Mouse (Mus musculus): ENCODE measurements at regions not wholly inside any gene's neighbourhood (a gene's known extent, or its start where the extent isn't known, plus 50 kb on each side); places are given as distances from the start of the nearest gene placed in this dataset.

DNA sequence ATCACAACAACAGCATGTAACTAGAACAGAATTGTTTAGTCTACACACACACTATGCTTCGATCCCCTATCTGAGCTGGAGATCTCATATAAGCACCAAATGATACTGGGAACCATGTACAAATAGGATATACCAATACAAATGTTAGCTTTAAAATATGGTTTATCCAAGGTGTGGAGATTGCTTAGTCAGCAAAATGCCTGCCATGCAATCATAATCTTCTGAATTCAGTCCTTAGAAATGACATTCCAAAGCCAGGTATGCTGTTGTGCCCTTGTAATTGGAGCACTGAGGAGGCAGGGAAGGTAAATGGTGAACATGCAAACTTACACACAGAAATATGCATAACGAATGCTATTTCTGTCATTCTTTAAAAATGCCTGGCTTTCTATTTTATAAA, 54.0 kb upstream of the Thsd7b start:
- CTCF ChIA-PET = no interaction called here

DNA sequence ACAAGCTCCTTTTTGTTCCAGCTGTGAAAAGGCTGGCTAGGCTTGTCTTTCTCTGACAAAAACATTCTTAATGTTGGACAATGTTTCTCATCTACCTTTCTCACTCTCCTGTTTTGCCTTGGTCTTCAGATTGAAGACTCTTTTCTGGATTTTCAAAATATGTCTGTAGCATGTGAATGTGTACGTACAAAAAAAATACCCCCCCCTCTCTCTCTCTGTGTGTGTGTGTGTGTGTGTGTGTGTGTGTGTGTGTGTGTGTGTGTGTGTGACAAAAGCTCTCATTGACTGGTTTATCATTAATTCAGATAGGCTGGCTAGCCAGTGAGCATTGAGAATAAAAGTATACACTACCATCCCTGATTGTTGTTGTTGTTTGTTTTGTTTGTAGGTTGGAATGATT, 64.3 kb upstream of the Thsd7b start:
- CTCF ChIA-PET = no interaction called here

DNA sequence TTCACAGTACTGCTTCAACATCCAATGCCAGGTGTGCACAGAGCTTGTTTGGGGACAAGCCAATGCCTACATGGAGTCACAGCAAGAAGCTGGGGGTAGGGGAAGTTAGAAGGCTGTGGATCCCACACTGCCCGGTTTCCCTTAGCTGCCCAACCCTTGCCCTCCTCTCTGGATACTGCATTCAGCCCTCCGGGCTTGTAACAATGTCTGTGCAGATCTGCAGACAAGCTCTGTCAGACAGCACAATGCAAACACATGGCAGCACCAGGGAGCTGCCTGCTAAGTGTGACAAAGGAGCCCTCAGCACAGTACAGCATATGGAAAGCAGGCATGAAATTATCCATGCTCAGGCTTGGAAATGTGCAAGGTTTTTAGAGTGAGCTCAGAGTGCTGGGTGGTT, 64.7 kb upstream of the Thsd7b start:
- CTCF ChIA-PET = no interaction called here

DNA sequence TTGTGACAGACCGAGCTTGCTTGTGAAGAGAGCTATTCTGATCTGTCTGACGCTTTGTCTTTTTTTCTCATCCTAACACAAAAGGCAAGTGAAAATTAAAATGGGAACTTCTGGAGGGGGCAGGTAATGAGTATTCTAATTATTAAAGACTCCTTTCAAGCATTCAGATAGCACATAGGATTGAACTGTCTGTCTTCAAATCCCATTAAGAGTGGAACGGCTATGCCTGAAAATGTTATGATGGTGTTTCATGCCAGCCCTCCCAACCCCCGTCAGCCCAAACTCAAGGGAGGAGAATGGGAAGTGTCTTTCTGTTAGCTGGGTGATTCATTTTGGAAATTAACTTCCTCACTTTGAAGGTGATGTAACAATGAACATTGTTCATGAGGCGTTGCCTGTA, 65.4 kb upstream of the Thsd7b start:
- CTCF ChIA-PET = no interaction called here

DNA sequence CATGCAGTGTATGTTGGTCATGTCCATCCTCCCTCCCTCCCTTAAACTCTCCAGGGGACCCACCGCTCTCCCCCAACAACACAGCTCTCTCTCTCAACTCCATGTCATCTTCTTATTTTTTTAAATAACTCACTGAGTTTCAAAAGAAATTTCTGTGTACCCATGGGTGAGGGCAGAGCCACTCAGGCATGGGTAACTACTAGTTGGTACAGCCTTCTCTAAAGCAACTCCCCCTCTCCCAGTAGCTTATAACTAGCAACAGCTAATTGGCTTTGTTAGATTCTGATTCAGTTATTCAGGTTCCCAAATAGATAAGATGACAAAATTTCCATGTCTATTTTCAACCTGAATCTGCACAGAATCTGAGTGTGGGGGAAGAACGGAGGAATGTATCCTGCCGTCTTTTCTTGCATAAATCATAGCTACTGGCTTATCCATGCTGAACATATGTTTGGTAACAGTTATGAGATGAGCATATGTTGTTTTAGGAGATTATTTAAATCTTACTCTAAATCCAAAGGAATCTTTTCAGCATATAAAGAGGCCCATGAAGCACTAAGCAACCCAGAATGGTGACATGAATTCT, 92.8 kb upstream of the Thsd7b start:
- CTCF ChIA-PET = no interaction called here

DNA sequence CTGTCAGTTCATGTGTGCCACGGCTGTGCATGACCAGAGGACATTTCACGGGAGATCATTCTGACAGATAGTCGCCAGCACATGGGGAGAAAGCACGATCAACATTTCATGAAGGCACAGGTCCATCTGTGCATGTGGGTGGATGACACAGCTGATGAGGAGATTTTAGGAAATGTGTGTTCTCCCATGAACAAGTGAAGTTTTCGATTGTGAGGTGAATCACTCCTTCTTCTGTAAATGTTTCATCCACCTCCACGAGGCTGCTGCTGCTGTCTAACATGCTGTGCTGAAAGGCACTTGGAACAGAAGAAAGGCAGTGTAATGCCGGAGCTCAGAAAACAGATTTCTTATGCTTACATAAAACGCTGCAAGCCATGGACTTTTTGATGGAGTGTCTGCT, 103.2 kb upstream of the Thsd7b start:
- CTCF ChIA-PET = no interaction called here

DNA sequence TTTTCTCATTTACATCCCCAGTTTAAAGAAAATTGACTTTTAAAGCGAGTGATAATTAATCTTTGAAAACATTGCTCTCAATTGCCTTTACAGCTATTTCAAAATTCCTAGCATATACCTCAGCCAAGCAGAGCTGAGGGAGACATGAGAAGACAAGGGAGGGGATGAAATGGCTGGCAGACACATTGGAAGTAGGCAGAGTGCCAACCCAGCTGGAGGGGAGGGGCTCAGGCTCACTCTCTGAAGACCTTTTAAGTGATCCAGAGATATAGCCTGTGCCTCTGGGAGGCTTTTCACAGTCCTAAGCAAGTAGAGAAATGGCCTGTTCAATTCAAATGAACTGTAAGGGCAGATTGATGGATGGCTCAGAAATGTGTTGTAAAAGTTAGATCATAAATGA, 122.5 kb upstream of the Thsd7b start:
- CTCF ChIA-PET = no interaction called here

DNA sequence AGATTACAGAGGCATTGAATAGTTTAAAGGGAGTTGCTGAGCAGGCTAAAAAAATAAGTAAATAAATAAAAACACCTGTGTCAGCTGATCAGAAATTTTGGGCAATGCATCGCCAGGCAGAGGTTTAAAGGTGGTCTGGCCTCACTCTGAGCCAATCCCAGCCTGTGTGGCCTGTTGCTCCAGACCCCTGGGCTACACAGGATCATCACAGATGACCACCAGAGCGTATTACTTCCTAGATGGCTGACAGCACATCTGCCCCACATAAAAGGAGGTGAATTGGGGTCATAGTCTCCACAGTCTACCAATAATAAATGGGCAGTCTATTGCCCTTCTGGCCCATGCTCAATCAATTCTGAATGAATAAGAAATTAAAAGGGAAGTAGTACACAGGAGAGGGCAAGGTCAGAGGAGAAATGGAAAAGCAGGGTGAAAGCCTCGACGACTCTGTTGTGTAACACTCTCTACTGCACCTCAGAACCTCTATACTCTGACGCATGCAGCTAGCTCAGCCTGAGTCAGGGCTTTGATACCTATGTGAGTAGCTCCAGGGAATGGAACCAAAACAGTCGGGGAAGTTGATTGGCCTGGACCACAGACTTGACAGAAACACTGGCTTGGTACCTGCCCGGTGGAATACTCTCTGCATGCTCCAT, 124.2 kb upstream of the Thsd7b start:
- CTCF ChIA-PET = no interaction called here

DNA sequence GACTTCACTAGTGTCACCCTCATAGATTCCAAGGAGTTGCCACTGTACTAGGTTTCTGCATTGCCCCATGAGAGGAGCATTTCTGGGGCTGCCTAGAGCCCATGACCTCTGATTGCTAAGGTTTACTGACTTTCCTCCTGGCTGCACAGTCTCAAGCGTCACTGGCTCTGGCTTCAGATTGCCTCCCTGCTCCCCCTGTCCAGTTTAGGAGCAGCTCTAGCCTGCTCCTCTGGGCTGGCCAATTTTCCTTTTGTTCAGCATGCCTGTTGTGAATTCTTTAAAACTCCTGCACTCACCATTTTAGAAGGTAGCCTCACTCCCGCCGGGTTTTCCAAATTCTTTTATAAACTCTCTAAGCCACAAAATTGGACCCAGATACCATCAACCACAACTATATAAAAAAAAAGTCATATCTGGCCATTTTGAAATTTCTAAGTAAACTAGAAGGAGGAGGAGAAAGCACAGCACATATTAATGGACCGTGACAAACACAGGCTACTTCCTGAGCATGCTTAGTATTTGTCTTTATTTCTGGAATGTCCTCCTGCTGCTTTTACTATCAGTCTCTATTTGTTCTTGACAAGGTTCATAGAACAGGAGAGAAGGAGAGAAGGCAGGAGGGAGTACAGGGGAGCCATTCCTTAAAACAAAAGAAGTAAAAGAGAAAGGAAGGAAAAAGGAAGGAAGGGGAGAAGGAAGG, 126.6 kb upstream of the Thsd7b start:
- CTCF ChIA-PET = no interaction called here

DNA sequence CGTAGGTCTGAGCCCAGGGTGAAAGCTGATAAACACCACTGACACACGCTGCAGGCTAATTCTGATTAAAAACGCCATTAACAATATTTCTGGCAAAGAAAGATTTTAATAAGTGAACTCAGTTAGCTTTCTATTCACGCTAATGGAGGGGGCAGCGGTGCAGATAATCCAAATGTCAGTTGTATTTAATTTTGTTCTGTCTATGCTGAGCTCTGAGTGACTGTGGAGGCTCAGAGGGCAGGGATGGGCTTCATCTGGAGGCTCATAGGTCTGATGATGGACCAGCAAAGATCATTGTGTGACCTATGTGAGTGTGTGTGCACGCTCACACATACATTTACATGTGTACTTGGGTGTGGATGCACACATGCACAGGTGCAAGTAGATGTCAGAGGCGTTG, 134.3 kb upstream of the Thsd7b start:
- CTCF ChIA-PET = no interaction called here

DNA sequence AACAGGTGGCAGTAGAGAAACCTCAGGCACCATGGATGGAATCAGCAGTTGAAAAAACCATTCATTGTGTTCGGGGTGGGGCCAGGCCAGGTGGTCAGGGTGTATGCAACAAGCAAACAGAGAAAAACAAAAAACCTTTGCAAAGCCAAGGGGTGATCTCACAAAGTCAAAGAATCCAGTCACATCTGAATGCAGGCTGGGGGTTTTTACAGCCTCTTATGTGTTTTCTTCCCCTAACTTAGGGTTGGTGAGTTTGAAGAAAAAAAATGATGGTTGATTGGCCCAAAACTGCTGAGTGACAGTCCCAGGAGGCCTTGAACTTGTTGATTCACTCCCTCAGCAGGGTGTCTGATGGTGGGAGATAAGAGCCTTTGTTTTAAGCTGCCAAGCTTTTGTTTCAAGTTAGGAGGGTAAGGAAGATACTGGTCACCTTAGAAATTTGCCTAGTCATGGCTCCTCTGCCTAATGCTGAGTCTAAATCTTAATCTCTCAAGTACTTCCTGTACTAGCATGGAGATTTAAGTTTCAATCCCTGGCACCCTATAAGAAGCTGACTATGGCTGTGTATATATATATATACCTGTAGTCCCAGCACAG, 166.0 kb upstream of the Thsd7b start:
- CTCF ChIA-PET = no interaction called here

DNA sequence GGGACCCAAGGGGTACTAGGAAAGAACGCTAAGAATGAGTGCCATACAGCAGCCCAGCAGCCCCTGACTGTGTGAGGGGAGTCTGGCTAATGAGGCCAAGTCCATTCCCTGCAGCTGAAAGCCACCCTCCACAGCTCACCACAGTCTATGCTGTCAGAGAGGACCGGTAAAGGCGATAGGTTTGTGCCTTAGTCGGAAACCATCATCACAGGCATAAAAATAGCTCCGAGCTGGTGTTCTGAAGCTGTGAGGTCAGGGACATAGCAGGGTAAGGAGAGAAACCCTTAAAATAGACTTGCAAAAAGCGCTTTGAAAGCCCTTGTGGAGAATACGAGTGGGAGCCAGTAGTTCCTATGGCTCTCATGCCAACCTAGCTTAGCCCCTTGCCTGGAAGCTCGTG, 172.1 kb upstream of the Thsd7b start:
- CTCF ChIA-PET = no interaction called here

DNA sequence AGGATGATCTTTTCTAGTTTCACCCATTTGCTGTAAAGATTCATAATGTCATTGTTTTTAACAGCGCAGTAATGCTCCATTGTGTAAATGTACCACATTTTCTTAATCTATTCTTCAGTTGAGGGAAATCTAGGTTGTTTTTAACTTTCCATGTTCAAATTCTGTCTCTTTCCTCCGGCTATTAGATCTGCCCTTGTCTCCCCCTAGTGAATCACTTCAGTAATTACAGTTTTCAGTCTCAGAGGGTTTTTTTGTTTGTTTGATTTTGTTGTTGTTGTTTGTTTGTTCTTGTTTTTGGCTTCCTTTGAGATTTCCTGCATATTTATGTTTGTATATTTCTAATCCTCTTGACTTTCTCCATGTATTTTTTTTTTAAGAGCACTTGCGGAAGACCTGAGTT, 194.8 kb upstream of the Thsd7b start:
- CTCF ChIA-PET = no interaction called here

DNA sequence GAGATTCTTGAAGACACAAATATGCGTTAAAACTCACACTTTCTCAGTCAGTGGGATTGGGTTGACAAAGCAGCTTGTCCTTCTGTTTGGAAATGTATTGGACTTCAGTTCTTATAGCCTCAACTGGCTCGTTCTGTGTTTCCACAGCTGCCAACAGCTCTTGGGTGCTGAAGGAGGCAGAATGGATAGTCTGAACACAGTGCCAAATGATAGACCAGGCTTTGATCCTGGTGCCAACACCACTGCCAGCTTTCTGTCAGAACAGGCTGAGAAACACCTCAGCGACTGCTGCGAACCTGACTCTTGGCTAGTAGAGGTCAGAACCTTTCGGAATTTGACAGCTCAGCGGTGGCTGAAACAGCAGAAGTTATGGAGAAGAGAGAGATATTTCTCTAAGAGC, 215.9 kb upstream of the Thsd7b start:
- CTCF ChIA-PET = no interaction called here

DNA sequence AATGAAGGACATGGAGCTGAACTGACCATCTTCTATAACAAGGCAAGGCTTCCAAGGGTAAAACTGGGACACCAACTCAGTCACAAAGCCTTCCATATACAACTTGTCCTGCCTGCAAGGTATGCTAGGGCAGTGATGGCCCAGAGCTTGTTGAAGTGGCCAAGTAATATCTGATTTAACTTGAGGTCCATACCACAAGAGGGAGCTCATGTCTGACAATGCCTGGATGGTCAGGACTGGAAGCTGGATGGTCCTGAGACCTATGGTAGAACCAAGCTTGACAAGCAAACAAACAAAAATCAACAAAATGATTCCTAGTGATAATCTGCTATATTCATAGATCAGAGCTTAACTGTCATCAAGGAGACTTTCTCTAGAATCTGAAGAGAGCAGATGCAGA, 217.8 kb upstream of the Thsd7b start:
- CTCF ChIA-PET = interaction anchor here (0.7 kb wide), 1 partner anchor 463 kb away, joined by 3 read pairs; the partner anchor contains the start of gene Cxcr4

DNA sequence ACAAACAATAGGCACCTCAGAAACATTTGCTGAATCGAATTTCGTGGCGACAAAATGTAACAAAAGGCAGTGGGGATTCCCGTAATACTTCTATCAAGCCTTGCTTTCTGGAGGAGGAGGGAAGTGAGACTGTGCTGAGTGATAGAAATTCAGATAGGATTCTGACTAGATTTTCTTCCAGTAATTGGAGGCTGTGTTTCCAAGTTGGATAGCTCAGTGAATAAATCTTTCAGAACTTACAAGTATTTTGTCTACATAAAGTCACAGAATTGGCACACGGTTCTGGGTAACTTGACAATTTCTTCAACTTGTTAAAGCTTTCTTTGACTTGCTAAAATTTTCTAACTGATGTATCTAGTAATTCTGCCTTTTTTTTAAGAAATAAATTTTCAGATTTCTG, 239.4 kb upstream of the Thsd7b start:
- CTCF ChIA-PET = no interaction called here

DNA sequence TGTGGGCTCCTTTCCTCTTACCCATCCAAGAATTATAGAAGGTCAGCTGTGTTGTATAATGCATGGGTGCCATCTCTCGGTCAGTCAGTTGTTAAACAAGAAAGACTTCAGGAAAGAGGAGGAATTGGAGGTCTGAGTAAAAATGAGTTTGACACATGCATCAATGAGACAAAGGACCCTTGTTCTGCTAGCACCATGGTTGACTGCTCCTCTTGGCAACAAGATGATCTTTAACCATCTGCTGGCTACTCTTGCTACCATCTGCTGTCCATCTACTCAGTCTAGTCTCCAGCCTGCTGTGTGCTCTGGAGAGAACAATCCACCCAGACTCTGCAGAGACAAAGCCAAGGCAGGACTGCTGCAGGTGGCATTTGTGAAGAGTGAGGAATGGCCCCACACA, 267.2 kb upstream of the Thsd7b start:
- CTCF ChIA-PET = no interaction called here

DNA sequence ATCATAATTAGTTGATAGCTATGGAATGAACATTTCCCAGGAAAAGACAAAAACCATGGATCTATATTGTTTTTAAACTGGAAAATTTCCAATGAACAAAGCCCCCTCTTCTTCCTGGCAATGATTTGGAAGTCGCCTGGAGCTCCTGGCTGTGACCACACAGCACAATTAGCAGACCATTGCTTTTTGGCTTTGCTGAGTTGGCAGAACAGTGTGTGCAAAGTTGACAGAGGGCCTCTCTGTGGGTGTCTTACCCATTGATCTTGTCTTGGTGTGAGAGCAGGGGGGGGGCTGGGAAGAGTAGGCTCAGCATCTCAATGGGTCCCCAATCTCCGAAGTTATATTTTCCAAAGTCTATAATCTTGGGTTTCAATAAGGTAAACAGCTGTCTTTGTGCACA, 270.8 kb upstream of the Thsd7b start:
- CTCF ChIA-PET = no interaction called here

DNA sequence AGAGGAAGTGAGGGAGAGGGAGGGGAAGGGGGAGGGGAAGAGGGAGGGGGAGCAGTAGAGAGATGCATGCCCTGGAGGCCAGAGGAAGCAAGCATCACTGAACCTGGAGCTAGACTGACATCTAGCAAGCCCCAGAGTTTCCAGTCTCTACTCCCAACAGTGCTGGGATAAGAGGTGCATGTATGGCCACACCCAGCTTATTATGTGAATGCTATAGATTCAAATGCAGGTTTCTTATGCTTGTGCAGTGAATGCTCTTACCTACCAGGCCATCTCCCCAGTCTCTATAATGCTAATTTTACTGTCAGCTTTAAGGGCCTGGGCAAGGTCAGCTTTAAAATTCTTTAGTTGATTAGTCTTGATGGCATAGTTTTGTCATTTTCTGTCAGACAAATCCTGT, 271.3 kb upstream of the Thsd7b start:
- CTCF ChIA-PET = no interaction called here

DNA sequence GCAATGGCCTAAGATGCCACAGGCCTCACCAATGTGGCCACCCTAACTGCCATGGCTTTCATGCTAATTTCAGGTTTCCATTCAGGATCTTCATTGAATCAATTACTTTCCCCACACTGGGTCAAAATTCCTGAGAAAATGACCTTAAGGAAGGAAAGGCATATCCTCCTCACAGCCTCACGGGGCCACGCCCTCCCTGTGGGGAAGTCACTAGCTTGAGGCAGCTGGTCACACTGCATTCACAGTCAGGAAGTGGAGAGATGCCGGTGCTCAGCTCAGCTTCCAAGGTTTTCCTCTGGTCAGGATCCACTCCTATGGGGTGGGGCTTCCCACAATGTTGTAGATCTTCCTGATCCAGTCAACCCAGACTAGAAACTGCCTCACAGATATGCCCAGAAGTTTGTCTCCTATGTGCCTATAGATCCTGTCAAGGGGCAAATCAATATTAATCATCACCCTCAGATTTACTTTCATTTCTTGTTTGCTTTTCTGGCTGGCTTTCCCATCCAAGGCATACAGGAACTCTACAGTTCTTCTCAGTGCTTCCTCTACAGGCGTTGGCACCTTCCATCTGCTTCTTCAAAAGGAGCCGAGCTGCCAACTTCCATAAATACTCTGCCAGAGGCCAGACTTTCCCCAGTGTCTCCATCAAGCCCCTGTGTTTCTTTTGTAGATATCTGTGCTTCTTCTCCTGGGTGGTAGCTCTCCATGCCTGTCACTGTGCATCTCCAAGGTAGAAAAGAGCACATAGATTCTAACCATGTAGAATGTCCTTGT, 273.2 kb upstream of the Thsd7b start:
- CTCF ChIA-PET = no interaction called here

DNA sequence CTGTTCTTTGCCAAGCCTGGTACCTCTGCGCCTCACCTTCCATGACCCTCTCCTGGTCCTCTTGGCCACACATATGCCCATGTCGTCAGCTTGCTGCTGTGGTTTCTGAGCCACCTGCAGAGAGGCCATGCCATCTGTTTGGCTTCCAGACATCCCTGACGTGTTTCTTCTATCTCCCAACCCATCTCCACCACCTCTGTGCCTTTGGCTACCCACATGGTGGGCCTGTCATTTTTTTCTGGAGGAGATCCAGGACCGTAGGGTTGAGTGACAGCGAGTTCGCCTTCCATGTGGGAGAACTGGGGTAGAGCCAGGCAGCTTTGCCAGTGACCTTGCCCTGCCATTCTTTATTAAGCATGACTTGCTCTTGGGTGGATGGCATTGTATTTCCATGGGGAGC, 278.4 kb upstream of the Thsd7b start:
- CTCF ChIA-PET = interaction anchor here (0.7 kb wide), 1 partner anchor 308 kb away, joined by 3 read pairs; no protein-coding TSS in a partner anchor

DNA sequence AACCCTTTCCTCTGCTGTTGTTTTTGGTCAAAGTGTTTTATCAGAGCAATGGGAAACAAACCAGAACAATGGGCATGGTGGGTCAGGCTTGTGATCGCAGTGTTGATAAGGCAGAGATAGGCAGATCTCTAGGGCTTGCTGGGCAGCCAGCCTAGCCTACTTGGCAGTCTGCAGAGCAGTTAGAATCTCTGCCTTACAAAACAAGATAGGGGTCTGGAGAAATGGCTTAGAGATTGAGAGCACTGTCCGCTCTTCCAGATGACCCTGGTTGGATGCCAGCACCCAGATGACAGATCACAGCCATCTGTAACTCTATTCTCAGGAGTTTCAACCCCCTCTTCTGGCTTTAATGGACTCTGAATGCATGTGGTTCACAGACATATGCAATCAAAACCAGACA, 289.7 kb upstream of the Thsd7b start:
- CTCF ChIA-PET = no interaction called here

DNA sequence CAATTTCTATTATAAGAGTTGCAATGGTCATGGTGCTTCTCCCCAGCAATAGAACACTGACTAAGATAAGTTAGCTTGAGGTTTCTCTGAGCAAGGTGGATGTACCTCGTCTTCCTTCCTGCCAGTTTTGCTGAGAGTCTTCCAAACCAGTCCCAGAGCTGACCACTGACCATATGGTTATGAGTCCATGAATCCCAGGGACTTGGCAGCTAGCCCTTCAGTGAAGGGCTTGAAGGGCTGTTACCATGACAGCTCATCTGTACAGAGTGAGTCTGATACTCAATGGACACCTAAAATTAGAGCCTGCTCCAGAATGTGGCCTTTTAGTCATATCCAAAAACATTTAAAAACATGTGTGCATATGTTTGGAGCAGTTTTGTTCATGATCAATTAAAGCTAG, 297.5 kb upstream of the Thsd7b start:
- CTCF ChIA-PET = no interaction called here
